Mouse (Mus musculus): ENCODE data around the gene Gemin5. TPM values are rescaled to one million over a fixed set of nuclear protein-coding genes. Genes with fewer than 3 reads are reported as not detected.
A peak's percentile ranks its signal among the peaks of the same experiment; 100 is the strongest.
"Not testable (repeated sequence)": the region's sequence is repeated elsewhere in the genome, so short reads cannot be mapped to it uniquely, and the experiment has no call there.

Gene Gemin5
- 19.1 and 22.3 TPM in 2 replicates for polyA plus RNA-seq (2016; fragmentation: Nextera tagmentation; extraction: Ambion mirVana)

- Histone ChIP-seq H3K9me3 (peaks cover 5% of the 10 kb centered on the region), H3K27me3 (replicated peaks) (no peaks in the 10 kb centered on the region), H3K9ac (peak within 1 kb of the TSS; percentile 80), H3K4me3 (peak within 1 kb of the TSS; percentile 87), H3K4me1 (peaks cover 15% of the 10 kb centered on the region), H3K27ac (no peak within 1 kb of the TSS), H3K4me2 (replicated peaks) (peak within 1 kb of the TSS; percentile 81), H3K36me3 (peaks cover 20% of the 10 kb centered on the region)
- 2% methylated on average over 71 of the region's 71 CpGs for WGBS
- peak; percentile 71 for ATAC-seq (ENCODE audit: low FRiP score, low read depth)
Measured at GRCm38 (mm10) chr11:58168167-58168915, at the start of gene Gemin5. TSS of gene Gemin5 (minus strand) at chr11:58168539.

GRCm38 (mm10) chr11:58216823-58217222, 48.5 kb upstream of the Gemin5 start:
- H3K9ac ChIP-seq: no peak overlapping the region
- H3K4me1 ChIP-seq: 0 out of 2 replicates have a peak, but pooled peaks cover 3% of the 10 kb centered on the region
- no peak overlapping the region for H3K4me2 ChIP-seq (replicated peaks)
- H3K4me3 ChIP-seq: no peak overlapping the region
- WGBS: 88% methylated on average over 6 of the region's 6 CpGs
- no peaks in the 10 kb centered on the region for H3K9me3 ChIP-seq
- H3K27me3 ChIP-seq (replicated peaks): no peaks in the 10 kb centered on the region
- ATAC-seq (ENCODE audit: low FRiP score, low read depth): no peak
- H3K36me3 ChIP-seq: no peaks in the 10 kb centered on the region
- H3K27ac ChIP-seq: no peak overlapping the region

GRCm38 (mm10) chr11:58215814-58216213, 47.5 kb upstream of the Gemin5 start:
- Histone ChIP-seq H3K27me3 (replicated peaks) (no peaks in the 10 kb centered on the region), H3K36me3 (no peaks in the 10 kb centered on the region), H3K4me1 (peaks cover 11% of the 10 kb centered on the region), H3K4me3 (no peak overlapping the region), H3K27ac (no peak overlapping the region), H3K9me3 (no peaks in the 10 kb centered on the region), H3K9ac (no peak overlapping the region), H3K4me2 (replicated peaks) (no peak overlapping the region)
- ATAC-seq (ENCODE audit: low FRiP score, low read depth): no peak
- 84% methylated on average over 5 of the region's 5 CpGs for WGBS

GRCm38 (mm10) chr11:58215049-58215430, 46.7 kb upstream of the Gemin5 start:
- Histone ChIP-seq H3K4me2 (replicated peaks) (peak overlapping the region; percentile 57; the same call in 1 of the 2 replicates), H3K4me1 (peaks cover 11% of the 10 kb centered on the region)
- H3K4me3 ChIP-seq; H3K9me3 ChIP-seq; H3K27ac ChIP-seq; ATAC-seq (ENCODE audit: low FRiP score, low read depth); H3K36me3 ChIP-seq; H3K27me3 ChIP-seq (replicated peaks); H3K9ac ChIP-seq: not testable (repeated sequence)
- WGBS: 39% methylated on average over 3 of the region's 3 CpGs

GRCm38 (mm10) chr11:58214391-58215048, 46.2 kb upstream of the Gemin5 start:
- no peak for ATAC-seq (ENCODE audit: low FRiP score, low read depth)
- Histone ChIP-seq H3K36me3 (no peaks in the 10 kb centered on the region), H3K27ac (no peak overlapping the region), H3K4me1 (peaks cover 11% of the 10 kb centered on the region), H3K9ac (peak overlapping the region; percentile 35; the same call in 1 of the 2 replicates), H3K9me3 (no peaks in the 10 kb centered on the region), H3K4me3 (peak overlapping the region; percentile 28), H3K4me2 (replicated peaks) (peak overlapping the region; percentile 57), H3K27me3 (replicated peaks) (no peaks in the 10 kb centered on the region)
- 43% methylated on average over 17 of the region's 17 CpGs for WGBS

GRCm38 (mm10) chr11:58213673-58214342, 45.5 kb upstream of the Gemin5 start:
- no peak for ATAC-seq (ENCODE audit: low FRiP score, low read depth)
- H3K27me3 ChIP-seq (replicated peaks): no peaks in the 10 kb centered on the region
- no peaks in the 10 kb centered on the region for H3K36me3 ChIP-seq
- WGBS: 82% methylated on average over 7 of the region's 7 CpGs
- no peak overlapping the region for H3K27ac ChIP-seq
- H3K9ac ChIP-seq: no peak overlapping the region
- no peak overlapping the region for H3K4me2 ChIP-seq (replicated peaks)
- no peaks in the 10 kb centered on the region for H3K9me3 ChIP-seq
- no peak overlapping the region for H3K4me3 ChIP-seq
- H3K4me1 ChIP-seq: peaks cover 11% of the 10 kb centered on the region

- ATAC-seq (ENCODE audit: low FRiP score, low read depth): no peak
- no peaks in the 10 kb centered on the region for H3K36me3 ChIP-seq
- no peak overlapping the region for H3K4me3 ChIP-seq
- no peaks in the 10 kb centered on the region for H3K27me3 ChIP-seq (replicated peaks)
- WGBS: 8% methylated on average over 2 of the region's 2 CpGs
- no peaks in the 10 kb centered on the region for H3K9me3 ChIP-seq
- no peak overlapping the region for H3K9ac ChIP-seq
- peaks cover 11% of the 10 kb centered on the region for H3K4me1 ChIP-seq
- H3K4me2 ChIP-seq (replicated peaks): no peak overlapping the region
- H3K27ac ChIP-seq: no peak overlapping the region
Measured at GRCm38 (mm10) chr11:58211682-58212067, 43.3 kb upstream of the Gemin5 start.

- Histone ChIP-seq H3K9me3 (no peaks in the 10 kb centered on the region), H3K27me3 (replicated peaks) (no peaks in the 10 kb centered on the region), H3K36me3 (no peaks in the 10 kb centered on the region), H3K9ac (no peak overlapping the region), H3K4me1 (peaks cover 11% of the 10 kb centered on the region), H3K4me2 (replicated peaks) (no peak overlapping the region), H3K4me3 (no peak overlapping the region), H3K27ac (no peak overlapping the region)
- no peak for ATAC-seq (ENCODE audit: low FRiP score, low read depth)
- 15% methylated on average over 9 of the region's 9 CpGs for WGBS
Measured at GRCm38 (mm10) chr11:58211062-58211681, 42.8 kb upstream of the Gemin5 start.

- H3K36me3 ChIP-seq: no peaks in the 10 kb centered on the region
- 91% methylated on average over 1 of the region's 1 CpGs for WGBS
- no peaks in the 10 kb centered on the region for H3K27me3 ChIP-seq (replicated peaks)
- H3K27ac ChIP-seq: no peak overlapping the region
- H3K4me2 ChIP-seq (replicated peaks): no peak overlapping the region
- peaks cover 11% of the 10 kb centered on the region for H3K4me1 ChIP-seq
- ATAC-seq (ENCODE audit: low FRiP score, low read depth): no peak
- H3K4me3 ChIP-seq: no peak overlapping the region
- no peaks in the 10 kb centered on the region for H3K9me3 ChIP-seq
- H3K9ac ChIP-seq: no peak overlapping the region
Measured at GRCm38 (mm10) chr11:58210321-58210886, 42.1 kb upstream of the Gemin5 start.

GRCm38 (mm10) chr11:58201052-58201451, 32.7 kb upstream of the Gemin5 start:
- no peak overlapping the region for H3K4me2 ChIP-seq (replicated peaks)
- 89% methylated on average over 12 of the region's 12 CpGs for WGBS
- no peak overlapping the region for H3K4me3 ChIP-seq
- H3K36me3 ChIP-seq: no peaks in the 10 kb centered on the region
- H3K27me3 ChIP-seq (replicated peaks): no peaks in the 10 kb centered on the region
- H3K4me1 ChIP-seq: peaks cover 5% of the 10 kb centered on the region
- H3K9ac ChIP-seq: no peak overlapping the region
- ATAC-seq (ENCODE audit: low FRiP score, low read depth): no peak
- no peaks in the 10 kb centered on the region for H3K9me3 ChIP-seq
- no peak overlapping the region for H3K27ac ChIP-seq

- Histone ChIP-seq H3K9me3 (no peaks in the 10 kb centered on the region), H3K36me3 (no peaks in the 10 kb centered on the region), H3K27ac (no peak overlapping the region), H3K27me3 (replicated peaks) (no peaks in the 10 kb centered on the region), H3K9ac (no peak overlapping the region), H3K4me2 (replicated peaks) (no peak overlapping the region), H3K4me3 (no peak overlapping the region), H3K4me1 (peaks cover 5% of the 10 kb centered on the region)
- no peak for ATAC-seq (ENCODE audit: low FRiP score, low read depth)
- WGBS: 90% methylated on average over 4 of the region's 4 CpGs
Measured at GRCm38 (mm10) chr11:58200226-58200625, 31.9 kb upstream of the Gemin5 start.

All from neural tube, embryonic 12.5 days (tissue).